Mouse (Mus musculus): Measurements from ENCODE around the gene Ccdc73. TPM values are rescaled to one million over a fixed set of nuclear protein-coding genes. Genes with fewer than 3 reads are reported as not detected.

Gene Ccdc73
- total RNA-seq, 2 experiments from 2014 or later = 2.9 to 4.6 TPM

Other genes starting within 250 kb of the Ccdc73 start
- 1 to 10 TPM; 7.3 to 7.4 TPM for gene Tcp11l1, start 155.6 kb upstream of the Ccdc73 start, total RNA-seq (2021)
- gene Pin1rt1, start 151.4 kb upstream of the Ccdc73 start, total RNA-seq (2021) = not detected
- gene Depdc7, start 124.9 kb upstream of the Ccdc73 start, total RNA-seq (2021) = 1 to 10 TPM; 1.4 to 1.7 TPM
- gene Qser1, start 51.0 kb upstream of the Ccdc73 start, total RNA-seq (2021) = 10 to 100 TPM; 50.3 to 58.0 TPM
- gene Prrg4, start 17.9 kb upstream of the Ccdc73 start, total RNA-seq (2021) = under 1 TPM in 1 of 2 experiments, not detected in 1; 0.25 TPM
- 10 to 100 TPM; 94.7 to 97.5 TPM for gene Eif3m, start 149.3 kb downstream of the Ccdc73 start, total RNA-seq (2021)
- not detected for gene Gm11060, start 224.2 kb downstream of the Ccdc73 start, total RNA-seq (2021)

All from gastrocnemius, postnatal 36 days (tissue).